Mouse (Mus musculus): ENCODE measurements at regions not wholly inside any gene's neighbourhood (a gene's known extent, or its start where the extent isn't known, plus 50 kb on each side); places are given as distances from the start of the nearest gene placed in this dataset.

GRCm38 (mm10) chr13:82187196-82187595 lies 404.3 kb downstream of the Cetn3 start:
- no peak overlapping the region for H3K4me2 ChIP-seq (replicated peaks; ENCODE audit: low read depth, low read length)
- no peak overlapping the region for H3K27ac ChIP-seq (ENCODE audit: low read length)
- H3K4me3 ChIP-seq (ENCODE audit: low read depth, low read length) = no peak overlapping the region
- no peak overlapping the region for H3K9ac ChIP-seq (replicated peaks; ENCODE audit: low read depth, low read length)
- no peaks in the 10 kb centered on the region for H3K27me3 ChIP-seq (ENCODE audit: control insufficient read depth, insufficient read depth, low read length)
- no peaks in the 10 kb centered on the region for H3K9me3 ChIP-seq (ENCODE audit: control insufficient read depth, low read depth, low read length)
- no peaks in the 10 kb centered on the region for H3K36me3 ChIP-seq (ENCODE audit: control insufficient read depth, insufficient read depth, low read length)
- no peaks in the 10 kb centered on the region for H3K4me1 ChIP-seq (ENCODE audit: control insufficient read depth, insufficient read depth, low read length)
- ATAC-seq (ENCODE audit: insufficient number of reproducible peaks, insufficient read depth, low FRiP score, low read depth) = no peak

- H3K9me3 ChIP-seq (ENCODE audit: control insufficient read depth, low read depth, low read length) = no peaks in the 10 kb centered on the region
- H3K27me3 ChIP-seq (ENCODE audit: control insufficient read depth, insufficient read depth, low read length) = no peaks in the 10 kb centered on the region
- H3K4me1 ChIP-seq (ENCODE audit: control insufficient read depth, insufficient read depth, low read length) = no peaks in the 10 kb centered on the region
- H3K9ac ChIP-seq (replicated peaks; ENCODE audit: low read depth, low read length) = no peak overlapping the region
- WGBS = 88% methylated on average over 1 of the region's 1 CpGs
- no peak overlapping the region for H3K4me2 ChIP-seq (replicated peaks; ENCODE audit: low read depth, low read length)
- H3K36me3 ChIP-seq (ENCODE audit: control insufficient read depth, insufficient read depth, low read length) = no peaks in the 10 kb centered on the region
- no peak for ATAC-seq (ENCODE audit: insufficient number of reproducible peaks, insufficient read depth, low FRiP score, low read depth)
- no peak overlapping the region for H3K27ac ChIP-seq (ENCODE audit: low read length)
- H3K4me3 ChIP-seq (ENCODE audit: low read depth, low read length) = no peak overlapping the region
Measured at GRCm38 (mm10) chr13:82200739-82201138, 417.9 kb downstream of the Cetn3 start.

- no peaks in the 10 kb centered on the region for H3K27me3 ChIP-seq (ENCODE audit: control insufficient read depth, insufficient read depth, low read length)
- no peaks in the 10 kb centered on the region for H3K4me1 ChIP-seq (ENCODE audit: control insufficient read depth, insufficient read depth, low read length)
- no peaks in the 10 kb centered on the region for H3K9me3 ChIP-seq (ENCODE audit: control insufficient read depth, low read depth, low read length)
- H3K36me3 ChIP-seq (ENCODE audit: control insufficient read depth, insufficient read depth, low read length) = no peaks in the 10 kb centered on the region
- no peak for ATAC-seq (ENCODE audit: insufficient number of reproducible peaks, insufficient read depth, low FRiP score, low read depth)
- H3K27ac ChIP-seq (ENCODE audit: low read length) = no peak overlapping the region
- no peak overlapping the region for H3K9ac ChIP-seq (replicated peaks; ENCODE audit: low read depth, low read length)
- no peak overlapping the region for H3K4me2 ChIP-seq (replicated peaks; ENCODE audit: low read depth, low read length)
- no peak overlapping the region for H3K4me3 ChIP-seq (ENCODE audit: low read depth, low read length)
Measured at GRCm38 (mm10) chr13:82225430-82225829, 442.6 kb downstream of the Cetn3 start.

- Histone ChIP-seq H3K27ac (ENCODE audit: low read length) (no peak overlapping the region), H3K4me1 (ENCODE audit: control insufficient read depth, insufficient read depth, low read length) (no peaks in the 10 kb centered on the region), H3K9ac (replicated peaks; ENCODE audit: low read depth, low read length) (no peak overlapping the region), H3K27me3 (ENCODE audit: control insufficient read depth, insufficient read depth, low read length) (no peaks in the 10 kb centered on the region), H3K4me3 (ENCODE audit: low read depth, low read length) (no peak overlapping the region), H3K4me2 (replicated peaks; ENCODE audit: low read depth, low read length) (no peak overlapping the region), H3K36me3 (ENCODE audit: control insufficient read depth, insufficient read depth, low read length) (no peaks in the 10 kb centered on the region), H3K9me3 (ENCODE audit: control insufficient read depth, low read depth, low read length) (no peaks in the 10 kb centered on the region)
- 91% methylated on average over 2 of the region's 2 CpGs for WGBS
- ATAC-seq (ENCODE audit: insufficient number of reproducible peaks, insufficient read depth, low FRiP score, low read depth) = no peak
Measured at GRCm38 (mm10) chr13:82233901-82234300, 451.0 kb downstream of the Cetn3 start.

- Histone ChIP-seq H3K4me2 (replicated peaks; ENCODE audit: low read depth, low read length) (no peak overlapping the region), H3K9me3 (ENCODE audit: control insufficient read depth, low read depth, low read length) (no peaks in the 10 kb centered on the region), H3K36me3 (ENCODE audit: control insufficient read depth, insufficient read depth, low read length) (no peaks in the 10 kb centered on the region), H3K4me3 (ENCODE audit: low read depth, low read length) (no peak overlapping the region), H3K27ac (ENCODE audit: low read length) (no peak overlapping the region), H3K27me3 (ENCODE audit: control insufficient read depth, insufficient read depth, low read length) (no peaks in the 10 kb centered on the region), H3K4me1 (ENCODE audit: control insufficient read depth, insufficient read depth, low read length) (no peaks in the 10 kb centered on the region), H3K9ac (replicated peaks; ENCODE audit: low read depth, low read length) (no peak overlapping the region)
- WGBS = 85% methylated on average over 1 of the region's 1 CpGs
- ATAC-seq (ENCODE audit: insufficient number of reproducible peaks, insufficient read depth, low FRiP score, low read depth) = no peak
Measured at GRCm38 (mm10) chr13:82246231-82246630, 463.4 kb downstream of the Cetn3 start.

GRCm38 (mm10) chr13:82250361-82250760 lies 467.5 kb downstream of the Cetn3 start:
- H3K27ac ChIP-seq (ENCODE audit: low read length) = no peak overlapping the region
- H3K4me1 ChIP-seq (ENCODE audit: control insufficient read depth, insufficient read depth, low read length) = no peaks in the 10 kb centered on the region
- no peaks in the 10 kb centered on the region for H3K9me3 ChIP-seq (ENCODE audit: control insufficient read depth, low read depth, low read length)
- no peaks in the 10 kb centered on the region for H3K27me3 ChIP-seq (ENCODE audit: control insufficient read depth, insufficient read depth, low read length)
- 92% methylated on average over 6 of the region's 6 CpGs for WGBS
- H3K36me3 ChIP-seq (ENCODE audit: control insufficient read depth, insufficient read depth, low read length) = no peaks in the 10 kb centered on the region
- no peak overlapping the region for H3K9ac ChIP-seq (replicated peaks; ENCODE audit: low read depth, low read length)
- no peak overlapping the region for H3K4me3 ChIP-seq (ENCODE audit: low read depth, low read length)
- no peak for ATAC-seq (ENCODE audit: insufficient number of reproducible peaks, insufficient read depth, low FRiP score, low read depth)
- no peak overlapping the region for H3K4me2 ChIP-seq (replicated peaks; ENCODE audit: low read depth, low read length)

- Histone ChIP-seq H3K36me3 (ENCODE audit: control insufficient read depth, insufficient read depth, low read length) (no peaks in the 10 kb centered on the region), H3K4me3 (ENCODE audit: low read depth, low read length) (no peak overlapping the region), H3K4me2 (replicated peaks; ENCODE audit: low read depth, low read length) (no peak overlapping the region), H3K27ac (ENCODE audit: low read length) (no peak overlapping the region), H3K4me1 (ENCODE audit: control insufficient read depth, insufficient read depth, low read length) (no peaks in the 10 kb centered on the region), H3K9me3 (ENCODE audit: control insufficient read depth, low read depth, low read length) (no peaks in the 10 kb centered on the region), H3K9ac (replicated peaks; ENCODE audit: low read depth, low read length) (no peak overlapping the region), H3K27me3 (ENCODE audit: control insufficient read depth, insufficient read depth, low read length) (no peaks in the 10 kb centered on the region)
- 49% methylated on average over 1 of the region's 1 CpGs for WGBS
- no peak for ATAC-seq (ENCODE audit: insufficient number of reproducible peaks, insufficient read depth, low FRiP score, low read depth)
Measured at GRCm38 (mm10) chr13:82258491-82258935, 475.6 kb downstream of the Cetn3 start.

- ATAC-seq (ENCODE audit: insufficient number of reproducible peaks, insufficient read depth, low FRiP score, low read depth) = no peak
Measured at GRCm38 (mm10) chr13:82264236-82264635, 481.4 kb downstream of the Cetn3 start.

GRCm38 (mm10) chr13:82265170-82265569 lies 482.3 kb downstream of the Cetn3 start:
- ATAC-seq (ENCODE audit: insufficient number of reproducible peaks, insufficient read depth, low FRiP score, low read depth) = no peak
- Histone ChIP-seq H3K9ac (replicated peaks; ENCODE audit: low read depth, low read length) (no peak overlapping the region), H3K4me3 (ENCODE audit: low read depth, low read length) (no peak overlapping the region), H3K36me3 (ENCODE audit: control insufficient read depth, insufficient read depth, low read length) (no peaks in the 10 kb centered on the region), H3K27ac (ENCODE audit: low read length) (no peak overlapping the region), H3K27me3 (ENCODE audit: control insufficient read depth, insufficient read depth, low read length) (no peaks in the 10 kb centered on the region), H3K4me1 (ENCODE audit: control insufficient read depth, insufficient read depth, low read length) (no peaks in the 10 kb centered on the region), H3K4me2 (replicated peaks; ENCODE audit: low read depth, low read length) (no peak overlapping the region), H3K9me3 (ENCODE audit: control insufficient read depth, low read depth, low read length) (no peaks in the 10 kb centered on the region)
- 59% methylated on average over 3 of the region's 3 CpGs for WGBS

More at GRCm38 (mm10) chr13:82264236-82264635, 481.4 kb downstream of the Cetn3 start:
- WGBS = 86% methylated on average over 2 of the region's 2 CpGs
- Histone ChIP-seq H3K4me1 (ENCODE audit: control insufficient read depth, insufficient read depth, low read length) (no peaks in the 10 kb centered on the region), H3K27me3 (ENCODE audit: control insufficient read depth, insufficient read depth, low read length) (no peaks in the 10 kb centered on the region), H3K36me3 (ENCODE audit: control insufficient read depth, insufficient read depth, low read length) (no peaks in the 10 kb centered on the region), H3K9ac (replicated peaks; ENCODE audit: low read depth, low read length) (no peak overlapping the region), H3K27ac (ENCODE audit: low read length) (no peak overlapping the region), H3K9me3 (ENCODE audit: control insufficient read depth, low read depth, low read length) (no peaks in the 10 kb centered on the region), H3K4me3 (ENCODE audit: low read depth, low read length) (no peak overlapping the region), H3K4me2 (replicated peaks; ENCODE audit: low read depth, low read length) (no peak overlapping the region)
